Mouse (Mus musculus) retina, postnatal 7 days (tissue): ENCODE data around the gene Gdpgp1.
A peak's percentile ranks its signal among the peaks of the same experiment; 100 is the strongest.

Source experiments
- DNase-seq: peaks from one replicate; pipeline ENCODE4 v3.0.0-alpha.2; 2012; ENCODE audit warnings: low read depth, low spot score

The Gdpgp1 gene

GRCm38 (mm10) chr7:80232489-80233029 lies at the start of gene Gdpgp1, which contains the start of gene Cib1:
TSS of gene Gdpgp1 (plus strand) at chr7:80232865.
TSS of gene Cib1 (minus strand) at chr7:80232813.
- peak; percentile 95 for DNase-seq

- no peak for DNase-seq
Measured at GRCm38 (mm10) chr7:80183466-80183865, 49.2 kb upstream of the Gdpgp1 start.

GRCm38 (mm10) chr7:80183969-80184368 lies 48.7 kb upstream of the Gdpgp1 start:
- no peak for DNase-seq

GRCm38 (mm10) chr7:80184551-80184950 lies 48.1 kb upstream of the Gdpgp1 start:
- no peak for DNase-seq

GRCm38 (mm10) chr7:80184968-80185367 lies 47.7 kb upstream of the Gdpgp1 start:
- DNase-seq: no peak

GRCm38 (mm10) chr7:80186021-80186420 lies 46.6 kb upstream of the Gdpgp1 start:
- DNase-seq: no peak

- peak; percentile 75 for DNase-seq
Measured at GRCm38 (mm10) chr7:80186531-80187296, 46.0 kb upstream of the Gdpgp1 start, which contains the start of gene Sema4b. TSS of gene Sema4b (plus strand) at chr7:80186841.

GRCm38 (mm10) chr7:80187501-80187900 lies 45.2 kb upstream of the Gdpgp1 start:
- DNase-seq: no peak

- DNase-seq: no peak
Measured at GRCm38 (mm10) chr7:80188579-80189125, 44.0 kb upstream of the Gdpgp1 start.

- DNase-seq: no peak
Measured at GRCm38 (mm10) chr7:80189147-80189933, 43.3 kb upstream of the Gdpgp1 start.

- no peak for DNase-seq
Measured at GRCm38 (mm10) chr7:80191455-80191854, 41.2 kb upstream of the Gdpgp1 start.

- DNase-seq: peak; percentile 70
Measured at GRCm38 (mm10) chr7:80192226-80193061, 40.2 kb upstream of the Gdpgp1 start.

- no peak for DNase-seq
Measured at GRCm38 (mm10) chr7:80193941-80194739, 38.5 kb upstream of the Gdpgp1 start.

GRCm38 (mm10) chr7:80195146-80195545 lies 37.5 kb upstream of the Gdpgp1 start:
- DNase-seq: no peak

- DNase-seq: no peak
Measured at GRCm38 (mm10) chr7:80195576-80196263, 36.9 kb upstream of the Gdpgp1 start.

- no peak for DNase-seq
Measured at GRCm38 (mm10) chr7:80197371-80197770, 35.3 kb upstream of the Gdpgp1 start.

GRCm38 (mm10) chr7:80197941-80198778 lies 34.5 kb upstream of the Gdpgp1 start:
- peak; percentile 65 for DNase-seq

- no peak for DNase-seq
Measured at GRCm38 (mm10) chr7:80198863-80199262, 33.8 kb upstream of the Gdpgp1 start.

- no peak for DNase-seq
Measured at GRCm38 (mm10) chr7:80199286-80199685, 33.4 kb upstream of the Gdpgp1 start.
